ENCODE assay signal across 15 mouse cellular contexts in the genomic region with DNA sequence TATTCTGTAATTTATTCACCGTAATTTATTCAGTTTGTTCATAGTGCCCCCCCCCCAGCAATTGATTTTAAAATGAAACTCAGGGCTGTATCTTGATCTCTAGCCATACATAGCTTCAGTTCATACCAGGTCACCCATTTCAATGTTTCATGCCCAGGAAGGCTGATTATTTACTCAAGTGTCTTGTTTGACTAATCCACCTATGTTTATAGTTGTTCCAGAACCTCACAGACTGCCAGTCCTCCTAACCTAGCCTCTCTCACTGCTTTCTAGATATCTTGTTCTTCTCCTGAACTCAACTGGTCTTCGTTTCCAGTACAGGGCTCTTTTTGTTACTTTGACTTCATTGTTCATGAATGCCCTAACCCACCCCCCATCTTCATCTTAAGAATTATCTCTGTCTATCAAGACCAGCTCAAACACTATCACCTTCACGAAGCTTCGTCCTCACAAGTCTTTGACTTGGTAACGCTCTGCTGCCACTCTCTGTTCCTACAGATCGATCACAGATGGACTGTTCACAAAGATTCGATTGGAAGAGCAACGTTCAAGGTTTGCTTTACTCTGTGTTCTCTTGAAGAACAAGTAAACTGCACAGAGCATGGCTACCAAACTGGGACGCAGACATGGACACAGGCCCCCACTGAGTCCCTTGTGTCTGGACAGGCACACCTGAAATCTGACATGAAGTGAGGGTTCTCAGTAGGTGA. TPM values are rescaled to one million over a fixed set of nuclear protein-coding genes. Genes with fewer than 3 reads are reported as not detected.
A peak's percentile ranks its signal among the peaks of the same experiment; 100 is the strongest.
DNase-seq lines count a peak whose midpoint lies in the region; ATAC-seq and TF ChIP-seq lines count a peak whose summit lies in the region.
"Had no signal": no experiment of that assay in that cellular context is flagged by ENCODE, and none has a peak within 500 bp of the region (broad histone marks: within the 10 kb centered on the region; RNA-seq: fewer than 3 reads in every experiment).

No protein-coding gene starts in this region.

- peak overlapping the region; percentile 82; the same call in 1 of the 2 replicates for H3K4me2 ChIP-seq in intestine, postnatal 0 days (replicated peaks; ENCODE audit: low read depth)
- H3K4me2 ChIP-seq in intestine, embryonic 15.5 days (replicated peaks), result no peak overlapping the region
- peak overlapping the region; percentile 48; the same call in 1 of the 2 replicates for H3K4me2 ChIP-seq in stomach, embryonic 14.5 days (replicated peaks; ENCODE audit: low read depth, low read length)
- no peak overlapping the region for H3K4me2 ChIP-seq in stomach, postnatal 0 days (replicated peaks; ENCODE audit: low read depth)
- H3K4me2 ChIP-seq in myocyte (ENCODE audit: low read depth), result peak overlapping the region; percentile 83

- H3K4me1 ChIP-seq in intestine, postnatal 0 days (replicated peaks; ENCODE audit: control insufficient read depth, insufficient read depth, low read length), result 0 out of 2 replicates have a peak, but pooled peaks cover 3% of the 10 kb centered on the region
- H3K4me1 ChIP-seq in intestine, embryonic 15.5 days (replicated peaks), result peaks cover 3% of the 10 kb centered on the region
- peaks cover 6% of the 10 kb centered on the region; the same call in 1 of the 2 replicates for H3K4me1 ChIP-seq in stomach, embryonic 14.5 days (ENCODE audit: control insufficient read depth, insufficient read depth, low read length)
- 0 out of 2 replicates have a peak, but pooled peaks cover 3% of the 10 kb centered on the region for H3K4me1 ChIP-seq in stomach, postnatal 0 days (replicated peaks; ENCODE audit: control insufficient read depth, insufficient read depth)

- no peak overlapping the region for H3ac ChIP-seq in myocyte (ENCODE audit: control insufficient read depth, insufficient read length)

- no peak for TF ChIP-seq POLR2A in myocyte (IDR thresholded peaks at IDR 0.05; ENCODE audit: insufficient read length, low read depth)

- TF ChIP-seq EP300 in stomach, postnatal 0 days (optimal IDR thresholded peaks at IDR 0.05), result no peak

- peak overlapping the region; percentile 97 for H3K27ac ChIP-seq in gastrocnemius, adult 2 months
- no peak overlapping the region for H3K27ac ChIP-seq in intestine, postnatal 0 days (ENCODE audit: low read depth, low read length)
- no peak overlapping the region for H3K27ac ChIP-seq in intestine, embryonic 15.5 days
- H3K27ac ChIP-seq in stomach, embryonic 14.5 days (ENCODE audit: low read length), result no peak overlapping the region
- no peak overlapping the region for H3K27ac ChIP-seq in stomach, postnatal 0 days (replicated peaks)

- ATAC-seq in intestine, postnatal 0 days, result no peak
- no peak for ATAC-seq in intestine, embryonic 15.5 days
- ATAC-seq in stomach, embryonic 14.5 days (ENCODE audit: insufficient number of reproducible peaks, insufficient read depth, low FRiP score, low read depth), result no peak
- no peak for ATAC-seq in stomach, postnatal 0 days (ENCODE audit: low FRiP score, low TSS enrichment)

- H3K9me3 ChIP-seq in intestine, postnatal 0 days (ENCODE audit: control insufficient read depth), result no peaks in the 10 kb centered on the region
- H3K9me3 ChIP-seq in intestine, embryonic 15.5 days, result no peaks in the 10 kb centered on the region
- H3K9me3 ChIP-seq in stomach, embryonic 14.5 days (ENCODE audit: control insufficient read depth, low read depth, low read length), result no peaks in the 10 kb centered on the region
- H3K9me3 ChIP-seq in stomach, postnatal 0 days (ENCODE audit: control insufficient read depth, low read length), result no peaks in the 10 kb centered on the region
- H3K9me3 ChIP-seq: forebrain, embryonic 10.5 days; megakaryocyte, embryonic 14.5 days had no signal

- H3K9ac ChIP-seq in intestine, postnatal 0 days (ENCODE audit: low read depth, low read length), result no peak overlapping the region
- no peak overlapping the region for H3K9ac ChIP-seq in intestine, embryonic 15.5 days
- H3K9ac ChIP-seq in stomach, embryonic 14.5 days (replicated peaks; ENCODE audit: low read depth, low read length), result no peak overlapping the region
- no peak overlapping the region for H3K9ac ChIP-seq in stomach, postnatal 0 days (ENCODE audit: low read length)

- intact Hi-C loops in gastrocnemius, adult 2 months (cut with DNase I), result loop anchor here (10.0 kb wide), 1 partner anchor 360 kb away; no protein-coding TSS in a partner anchor

- no peak for TF ChIP-seq CTCF in gastrocnemius, adult 2 months (IDR thresholded peaks at IDR 0.05)
- TF ChIP-seq CTCF in intestine, postnatal 0 days (IDR thresholded peaks at IDR 0.05; ENCODE audit: low read depth), result no peak
- TF ChIP-seq CTCF in stomach, postnatal 0 days (IDR thresholded peaks at IDR 0.05; ENCODE audit: low read depth), result no peak

- H3K27me3 ChIP-seq in intestine, postnatal 0 days (replicated peaks; ENCODE audit: control insufficient read depth, insufficient read depth, low read length), result no peaks in the 10 kb centered on the region
- no peaks in the 10 kb centered on the region for H3K27me3 ChIP-seq in intestine, embryonic 15.5 days (replicated peaks)
- no peaks in the 10 kb centered on the region for H3K27me3 ChIP-seq in stomach, embryonic 14.5 days (ENCODE audit: control insufficient read depth, insufficient read depth, low read length)
- no peaks in the 10 kb centered on the region for H3K27me3 ChIP-seq in stomach, postnatal 0 days (ENCODE audit: control insufficient read depth, insufficient read depth, low read length)
- H3K27me3 ChIP-seq in myocyte (ENCODE audit: control insufficient read depth, insufficient read depth, insufficient read length), result no peaks in the 10 kb centered on the region
- H3K27me3 ChIP-seq: megakaryocyte, embryonic 14.5 days had no signal

- H3K36me3 ChIP-seq in intestine, postnatal 0 days (ENCODE audit: control insufficient read depth, insufficient read depth), result no peaks in the 10 kb centered on the region
- no peaks in the 10 kb centered on the region for H3K36me3 ChIP-seq in intestine, embryonic 15.5 days
- no peaks in the 10 kb centered on the region for H3K36me3 ChIP-seq in stomach, embryonic 14.5 days (ENCODE audit: control insufficient read depth, insufficient read depth, low read length)
- H3K36me3 ChIP-seq in stomach, postnatal 0 days (ENCODE audit: control insufficient read depth, insufficient read depth, low read length), result no peaks in the 10 kb centered on the region
- no peaks in the 10 kb centered on the region for H3K36me3 ChIP-seq in myocyte (ENCODE audit: control insufficient read depth, insufficient read depth)
- H3K36me3 ChIP-seq: forebrain, embryonic 10.5 days had no signal

- peaks cover 30% of the 10 kb centered on the region for H3K79me2 ChIP-seq in myocyte (ENCODE audit: control insufficient read depth, insufficient read depth)

- DNase-seq in gastrocnemius, adult 2 months, result no peak
- no peak for DNase-seq in gastrocnemius, postnatal 10 days
- DNase-seq in stomach, postnatal 0 days (ENCODE audit: low spot score), result no peak
- no peak for DNase-seq in layer of hippocampus, adult 8-10 months (ENCODE audit: low spot score in 2 of 2)
- DNase-seq: gastrocnemius, postnatal 36 days; kidney, postnatal 25 days; left cerebral cortex, postnatal 4 days had no signal

- 95% methylated on average over 9 of the region's 9 CpGs for WGBS in intestine, postnatal 0 days
- 90% methylated on average over 9 of the region's 9 CpGs for WGBS in intestine, embryonic 15.5 days
- 92% methylated on average over 9 of the region's 9 CpGs for WGBS in stomach, embryonic 14.5 days
- whole genome bisulfite sequencing in stomach, postnatal 0 days, result 88% methylated on average over 9 of the region's 9 CpGs

- peak overlapping the region; percentile 77; the same call in 1 of the 2 replicates for H3K4me3 ChIP-seq in gastrocnemius, adult 2 months
- H3K4me3 ChIP-seq in intestine, postnatal 0 days (ENCODE audit: low read depth, low read length), result no peak overlapping the region
- no peak overlapping the region for H3K4me3 ChIP-seq in intestine, embryonic 15.5 days (replicated peaks)
- H3K4me3 ChIP-seq in stomach, embryonic 14.5 days (ENCODE audit: low read depth, low read length), result no peak overlapping the region
- H3K4me3 ChIP-seq in stomach, postnatal 0 days (ENCODE audit: low read depth, low read length), result no peak overlapping the region
- H3K4me3 ChIP-seq in myocyte, result peak overlapping the region; percentile 85

TF ChIP-seq in myocyte, 11 proteins besides CTCF, POLR2A, EP300 and RAD21 (continues in another document):
- TF ChIP-seq USF1 (IDR thresholded peaks at IDR 0.05; ENCODE audit: low read depth) (no peak), MYOG (IDR thresholded peaks at IDR 0.05; ENCODE audit: control insufficient read depth in 1 of 3, insufficient read depth in 1 of 3, insufficient read length in 2 of 3, low read depth in 2 of 3) (no peak), MAX (IDR thresholded peaks at IDR 0.05; ENCODE audit: low read depth) (no peak), SRF (IDR thresholded peaks at IDR 0.05; ENCODE audit: control insufficient read depth, insufficient read length, low read depth) (no peak), REST (IDR thresholded peaks at IDR 0.05; ENCODE audit: insufficient read depth, insufficient read length) (no peak), CEBPB (IDR thresholded peaks at IDR 0.05; ENCODE audit: insufficient read depth, poor library complexity, severe bottlenecking) (no peak), TCF3 (IDR thresholded peaks at IDR 0.05; ENCODE audit: insufficient read length, low read depth) (no peak), TCF12 (IDR thresholded peaks at IDR 0.05; ENCODE audit: insufficient read depth, poor library complexity, severe bottlenecking) (no peak)

RNA-seq across cellular contexts. Expression of a gene that starts 24.0 kb away (rescaled TPM):
- total RNA-seq in gastrocnemius, adult 2 months (2021), result 100 to 1,000 TPM; 106 to 137 TPM
- total RNA-seq in gastrocnemius, postnatal 10 days (2021), result 10 to 100 TPM; 78.5 to 81.5 TPM
- 98.3 and 113 TPM in 2 replicates for polyA plus RNA-seq in intestine, postnatal 0 days (2015; fragmentation: Nextera tagmentation; extraction: Ambion mirVana)
- polyA plus RNA-seq in intestine, embryonic 15.5 days (2015; fragmentation: Nextera tagmentation; extraction: Ambion mirVana), result 93.6 and 101 TPM in 2 replicates
- 86.2 and 101 TPM in 2 replicates for polyA plus RNA-seq in stomach, embryonic 14.5 days (2014; fragmentation: Nextera tagmentation; extraction: Ambion mirVana)
- polyA plus RNA-seq in stomach, postnatal 0 days (2015; fragmentation: Nextera tagmentation; extraction: Ambion mirVana), result 122 TPM in 2 replicates
- 84.7 TPM for polyA plus RNA-seq in myocyte (2012; fragmentation: generic; extraction: Trizol)
- 10 to 100 TPM; 80.1 to 95.4 (median 92.0) TPM for total RNA-seq in layer of hippocampus, adult 8-10 months (2022)

RNA-seq across cellular contexts. Expression of a gene that starts 25.0 kb away (rescaled TPM):
- 10 to 100 TPM; 55.8 to 58.6 TPM for total RNA-seq in gastrocnemius, adult 2 months (2021)
- total RNA-seq in gastrocnemius, postnatal 10 days (2021), result 10 to 100 TPM; 40.8 to 45.7 TPM
- not detected in 2 replicates for polyA plus RNA-seq in intestine, postnatal 0 days (2015; fragmentation: Nextera tagmentation; extraction: Ambion mirVana)
- polyA plus RNA-seq in intestine, embryonic 15.5 days (2015; fragmentation: Nextera tagmentation; extraction: Ambion mirVana), result not detected in 2 replicates
- polyA plus RNA-seq in stomach, embryonic 14.5 days (2014; fragmentation: Nextera tagmentation; extraction: Ambion mirVana), result not detected in 2 replicates
- polyA plus RNA-seq in stomach, postnatal 0 days (2015; fragmentation: Nextera tagmentation; extraction: Ambion mirVana), result 0.11 TPM in 1 of 2 replicates, not detected in the other
- polyA plus RNA-seq in myocyte (2012; fragmentation: generic; extraction: Trizol), result 0.22 TPM
- 1 to 10 TPM in 1 of 4 experiments, under 1 TPM in 3; 0.66 to 1.5 (median 0.87) TPM for total RNA-seq in layer of hippocampus, adult 8-10 months (2022)
- total RNA-seq: common myeloid progenitor, adult 5-6 weeks had no signal
- polyA plus RNA-seq: forebrain, embryonic 10.5 days; intestine, embryonic 16.5 days had no signal

Comparison
In these comparisons a context has a peak if more than half of its experiments do, and no peak if none do; other contexts are left out.
1. H3K4me2 ChIP-seq: peak in intestine, postnatal 0 days (single experiment), stomach, embryonic 14.5 days (single experiment) and myocyte (single experiment); none in intestine, embryonic 15.5 days (single experiment) and stomach, postnatal 0 days (single experiment).
2. H3K4me3 ChIP-seq: peak in gastrocnemius, adult 2 months (single experiment) and myocyte (single experiment); none in intestine, postnatal 0 days (single experiment), intestine, embryonic 15.5 days (single experiment), stomach, embryonic 14.5 days (single experiment) and stomach, postnatal 0 days (single experiment).